Mouse (Mus musculus): ENCODE measurements around the gene Wbp11. TPM values are rescaled to one million over a fixed set of nuclear protein-coding genes. Genes with fewer than 3 reads are reported as not detected.

Wbp11 gene
- polyA plus RNA-seq, 1 experiment from 2014 or later: 114 TPM

DNA sequence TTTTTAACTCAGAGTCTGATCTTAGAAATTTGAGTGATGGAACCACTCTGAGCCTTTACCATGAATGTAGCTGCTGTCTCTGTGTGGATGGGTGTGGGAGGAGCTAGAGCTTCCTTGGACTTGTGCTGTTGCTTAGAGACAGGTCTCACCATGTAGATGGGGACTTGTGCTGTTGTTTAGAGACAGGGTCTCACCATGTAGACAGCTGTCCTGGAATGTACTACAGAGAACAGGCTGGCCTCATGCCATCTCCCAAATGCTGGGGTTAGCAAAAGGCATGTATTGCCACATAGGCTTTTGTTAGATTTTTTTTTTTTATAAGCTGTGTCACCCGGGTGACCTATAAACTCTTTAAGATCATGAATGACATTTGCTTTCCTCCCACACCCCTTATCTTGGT, 64.1 kb downstream of the Wbp11 start:
- H3K9ac ChIP-seq: no peak overlapping the region
- ATAC-seq (ENCODE audit: low FRiP score, low read depth): no peak; the same call in 1 of the 2 replicates
- H3K36me3 ChIP-seq: no peaks in the 10 kb centered on the region
- no peaks in the 10 kb centered on the region for H3K27me3 ChIP-seq
- 84% methylated on average over 1 of the region's 1 CpGs for WGBS
- H3K4me1 ChIP-seq: no peaks in the 10 kb centered on the region
- no peak overlapping the region for H3K4me2 ChIP-seq (replicated peaks)
- H3K4me3 ChIP-seq: no peak overlapping the region
- no peak overlapping the region for H3K27ac ChIP-seq
- H3K9me3 ChIP-seq: no peaks in the 10 kb centered on the region

Small RNA genes within 50 kb of the gene (microRNA-seq; reads per million reads assigned to microRNA genes)
- not detected for gene Gm44364

Other genes with a start within 250 kb of the Wbp11 start
- 3.0 and 3.8 TPM in 2 replicates for gene Plbd1, start 166.3 kb downstream of the Wbp11 start, polyA plus RNA-seq (2015; fragmentation: Nextera tagmentation; extraction: Ambion mirVana)
- 0.04 and 0.10 TPM in 2 replicates for gene Gucy2c, start 46.5 kb downstream of the Wbp11 start, polyA plus RNA-seq (2015; fragmentation: Nextera tagmentation; extraction: Ambion mirVana)
- 0.74 and 0.84 TPM in 2 replicates for gene Hist4h4, start 23.8 kb downstream of the Wbp11 start, polyA plus RNA-seq (2015; fragmentation: Nextera tagmentation; extraction: Ambion mirVana)
- 85.9 and 95.9 TPM in 2 replicates for gene H2afj, start 20.0 kb downstream of the Wbp11 start, polyA plus RNA-seq (2015; fragmentation: Nextera tagmentation; extraction: Ambion mirVana)
- gene BC049715, start 607 bp downstream of the Wbp11 start, polyA plus RNA-seq (2015; fragmentation: Nextera tagmentation; extraction: Ambion mirVana): 1.8 and 2.2 TPM in 2 replicates
- gene Smco3, start 7.2 kb upstream of the Wbp11 start, polyA plus RNA-seq (2015; fragmentation: Nextera tagmentation; extraction: Ambion mirVana): 1.2 and 1.7 TPM in 2 replicates
- gene Art4, start 29.5 kb upstream of the Wbp11 start, polyA plus RNA-seq (2015; fragmentation: Nextera tagmentation; extraction: Ambion mirVana): 2.3 and 3.1 TPM in 2 replicates
- 180 and 183 TPM in 2 replicates for gene Mgp, start 47.6 kb upstream of the Wbp11 start, polyA plus RNA-seq (2015; fragmentation: Nextera tagmentation; extraction: Ambion mirVana)
- gene Erp27, start 93.9 kb upstream of the Wbp11 start, polyA plus RNA-seq (2015; fragmentation: Nextera tagmentation; extraction: Ambion mirVana): 0.28 and 0.46 TPM in 2 replicates
- 0.18 and 0.63 TPM in 2 replicates for gene Pde6h, start 95.6 kb upstream of the Wbp11 start, polyA plus RNA-seq (2015; fragmentation: Nextera tagmentation; extraction: Ambion mirVana)
- 75.3 and 78.3 TPM in 2 replicates for gene Arhgdib, start 113.7 kb upstream of the Wbp11 start, polyA plus RNA-seq (2015; fragmentation: Nextera tagmentation; extraction: Ambion mirVana)